Mouse (Mus musculus) heart, postnatal 4 days (tissue): ENCODE data around the gene Myoz1. TPM values are rescaled to one million over a fixed set of nuclear protein-coding genes. Genes with fewer than 3 reads are reported as not detected.

ENCODE experiments used
- microRNA-seq, 2 experiments: library from miRNA; unstranded; fragments of <30 nt; microRNA quantifications; one replicate each; pipeline ENCODE4 v1.2.0; 2021 to 2022
- total RNA-seq, 2 experiments: library from RNA; stranded (reverse); gene quantifications; 2 replicates each; pipeline ENCODE4 v1.2.3; 2021

Gene Myoz1
- total RNA-seq, 2 experiments from 2014 or later, result 5.6 to 7.5 TPM

Small RNA genes lying within 50 kb of the gene (microRNA-seq; reads per million reads assigned to microRNA genes)
- gene Mir6946, result 0.82 to 1.7 reads per million in 2 experiments

Other genes with a start within 250 kb of the Myoz1 start
- gene Cfap70, start 204.3 kb downstream of the Myoz1 start, total RNA-seq, result under 1 TPM; 0.29 to 0.54 TPM
- 10 to 100 TPM; 49.5 to 57.1 TPM for gene Anxa7, start 176.4 kb downstream of the Myoz1 start, total RNA-seq
- gene Mss51, start 159.6 kb downstream of the Myoz1 start, total RNA-seq, result 1 to 10 TPM in 1 of 2 experiments, under 1 TPM in 1; 0.97 to 1.2 TPM
- gene Ppp3cb, start 110.0 kb downstream of the Myoz1 start, total RNA-seq, result 10 to 100 TPM; 71.7 to 79.0 TPM
- gene Usp54, start 15.5 kb downstream of the Myoz1 start, total RNA-seq, result 10 to 100 TPM; 15.2 to 15.4 TPM
- gene Synpo2l, start 11.8 kb upstream of the Myoz1 start, total RNA-seq, result 100 to 1,000 TPM; 230 to 272 TPM
- 100 to 1,000 TPM in 1 of 2 experiments, 10 to 100 TPM in 1; 96.3 to 110 TPM for gene Sec24c, start 17.8 kb upstream of the Myoz1 start, total RNA-seq
- 10 to 100 TPM; 11.4 to 11.8 TPM for gene Fut11, start 38.4 kb upstream of the Myoz1 start, total RNA-seq
- 100 to 1,000 TPM in 1 of 2 experiments, 10 to 100 TPM in 1; 87.0 to 104 TPM for gene Chchd1, start 46.5 kb upstream of the Myoz1 start, total RNA-seq
- gene Zswim8, start 51.0 kb upstream of the Myoz1 start, total RNA-seq, result 10 to 100 TPM; 81.7 to 83.6 TPM
- 10 to 100 TPM; 18.2 to 18.3 TPM for gene Ndst2, start 78.0 kb upstream of the Myoz1 start, total RNA-seq
- gene Camk2g, start 137.5 kb upstream of the Myoz1 start, total RNA-seq, result 10 to 100 TPM; 58.3 to 65.2 TPM
- 10 to 100 TPM; 11.1 to 11.9 TPM for gene Plau, start 180.1 kb upstream of the Myoz1 start, total RNA-seq